Mouse (Mus musculus) spleen, adult 10 weeks (tissue): ENCODE data around the gene Cdca8. TPM values are rescaled to one million over a fixed set of nuclear protein-coding genes. Genes with fewer than 3 reads are reported as not detected.

Experiments used
- polyA plus RNA-seq: library from polyadenylated mRNA; stranded (reverse); fragments of 350-450 nt; fragmentation: Illumina TruSeq; extraction: RNeasy Lipid Tissue Mini Kit (QIAGEN cat#74804); gene quantifications from one replicate; pipeline ENCODE4 v1.2.3, GENCODE M21; 2015; ENCODE audit warnings: low replicate concordance; ENCODE audit not compliant: insufficient read depth

Gene Cdca8
- polyA plus RNA-seq, result 24.0 TPM

DNA sequence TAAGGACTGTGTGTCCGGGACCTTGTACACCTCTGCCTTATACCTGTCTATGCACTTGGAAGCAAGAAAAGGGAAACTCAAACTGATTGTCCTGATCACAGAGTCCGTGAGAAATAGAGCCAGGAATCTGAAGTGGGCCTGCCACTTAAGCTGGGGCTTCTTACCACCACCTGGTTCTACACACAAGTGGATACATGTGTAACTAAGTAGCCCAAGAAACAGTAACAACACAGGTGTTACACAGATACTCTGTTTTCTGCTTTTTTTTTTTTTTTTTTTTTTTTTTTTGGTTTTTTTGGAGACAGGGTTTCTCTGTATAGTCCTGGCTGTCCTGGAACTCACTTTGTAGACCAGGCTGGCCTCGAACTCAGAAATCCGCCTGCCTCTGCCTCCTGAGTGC, at the start of gene Cdca8:
Cdca8 (minus strand) TSS at position 101 of the 400 bp plus-strand sequence.

GRCm38 (mm10) chr4:124985671-124986602, 46.8 kb upstream of the Cdca8 start, which contains the start of gene Rspo1:
Gene Rspo1, plus strand, starts transcription at chr4:124986430.

GRCm38 (mm10) chr4:124936613-124937471, 2.3 kb downstream of the Cdca8 start, which contains the start of gene 9930104L06Rik:
Gene 9930104L06Rik, plus strand, starts transcription at chr4:124937048.

GRCm38 (mm10) chr4:124880599-124880998, 58.5 kb downstream of the Cdca8 start, which contains the start of gene Epha10:
Gene Epha10, plus strand, starts transcription at chr4:124880899.

Other genes starting within 250 kb of the Cdca8 start
- gene Utp11, start 245.7 kb downstream of the Cdca8 start, polyA plus RNA-seq, result 44.3 TPM
- 6.0 TPM for gene Fhl3, start 238.6 kb downstream of the Cdca8 start, polyA plus RNA-seq
- gene Sf3a3, start 224.5 kb downstream of the Cdca8 start, polyA plus RNA-seq, result 81.0 TPM
- 61.5 TPM for gene Inpp5b, start 197.5 kb downstream of the Cdca8 start, polyA plus RNA-seq
- 26.3 TPM for gene Mtf1, start 137.2 kb downstream of the Cdca8 start, polyA plus RNA-seq
- gene Yrdc, start 88.6 kb downstream of the Cdca8 start, polyA plus RNA-seq, result 44.9 TPM
- 3.5 TPM for gene 1110065P20Rik, start 88.1 kb downstream of the Cdca8 start, polyA plus RNA-seq
- gene Maneal, start 77.1 kb downstream of the Cdca8 start, polyA plus RNA-seq, result 0.40 TPM
- gene Epha10, start 58.4 kb downstream of the Cdca8 start, polyA plus RNA-seq, result not detected
- gene 9930104L06Rik, start 2.3 kb downstream of the Cdca8 start, polyA plus RNA-seq, result 27.9 TPM
- 1.9 TPM for gene Rspo1, start 47.1 kb upstream of the Cdca8 start, polyA plus RNA-seq
- gene Gnl2, start 77.3 kb upstream of the Cdca8 start, polyA plus RNA-seq, result 109 TPM
- gene Dnali1, start 126.4 kb upstream of the Cdca8 start, polyA plus RNA-seq, result not detected
- gene Snip1, start 127.4 kb upstream of the Cdca8 start, polyA plus RNA-seq, result 28.7 TPM
- 63.3 TPM for gene Meaf6, start 145.8 kb upstream of the Cdca8 start, polyA plus RNA-seq
- gene Zc3h12a, start 188.5 kb upstream of the Cdca8 start, polyA plus RNA-seq, result 13.9 TPM